Mouse (Mus musculus) liver, embryonic 14.5 days (tissue): Measurements from ENCODE around the gene Nim1k. TPM values are rescaled to one million over a fixed set of nuclear protein-coding genes. Genes with fewer than 3 reads are reported as not detected.
"Not testable (repeated sequence)": the region's sequence is repeated elsewhere in the genome, so short reads cannot be mapped to it uniquely, and the experiment has no call there.

Experiments
- ATAC-seq: fragments of 200-750 bp; cut with Nextera tagmentation; 2 replicates; pipeline ENCODE4 v1.8.0; 2017; ENCODE audit warnings: moderate number of reproducible peaks, mild to moderate bottlenecking, moderate library complexity; ENCODE audit not compliant: insufficient read depth
- DNase-seq, 3 experiments: peaks; one replicate each; pipeline ENCODE4 v3.0.0-alpha.2; 2012 to 2013; ENCODE audit warnings: low read depth in 3 of 3, low spot score in 3 of 3
- H3K27ac ChIP-seq: fragments of 300-500 bp; sonication (generic); 2 replicates; pipeline ENCODE4 v1.5.1; 2014; ENCODE audit warnings: moderate library complexity, mild to moderate bottlenecking, control low read depth, inconsistent platforms
- H3K27me3 ChIP-seq: fragments of 300-500 bp; sonication (generic); 2 replicates; pipeline ENCODE4 v1.6.1; 2014; ENCODE audit warnings: mild to moderate bottlenecking, low read length, moderate library complexity; ENCODE audit not compliant: control insufficient read depth, insufficient read depth
- H3K36me3 ChIP-seq: fragments of 300-500 bp; sonication (generic); replicated peaks from 2 replicates; pipeline ENCODE4 v1.6.1; 2014; ENCODE audit warnings: low read depth; ENCODE audit not compliant: control insufficient read depth, insufficient read depth
- H3K4me1 ChIP-seq, 2 experiments: fragments of 200-500 bp in 1 of 2; fragments of 300-500 bp in 1 of 2; sonication (generic) in 1 of 2; replicated peaks; 2 replicates each; pipeline ENCODE4 v1.6.1; 2012 to 2014; ENCODE audit warnings: antibody characterized with exemption in 1 of 2, inconsistent platforms in 1 of 2, low read length in 1 of 2; ENCODE audit not compliant: control insufficient read depth in 2 of 2, insufficient read depth in 2 of 2
- H3K4me2 ChIP-seq: fragments of 300-500 bp; sonication (generic); 2 replicates; pipeline ENCODE4 v1.6.1; 2014; ENCODE audit warnings: low read depth, mild to moderate bottlenecking, control low read depth, moderate library complexity
- H3K4me3 ChIP-seq, 2 experiments: fragments of 200-500 bp in 1 of 2; fragments of 300-500 bp in 1 of 2; sonication (generic) in 1 of 2; 2 replicates each; pipeline ENCODE4 v1.5.1; 2012 to 2014; ENCODE audit warnings: low read depth in 2 of 2, low read length in 2 of 2, mild to moderate bottlenecking in 2 of 2, control low read depth in 1 of 2, inconsistent platforms in 1 of 2, moderate library complexity in 1 of 2; ENCODE audit not compliant: insufficient read depth in 1 of 2
- H3K9ac ChIP-seq: fragments of 300-500 bp; sonication (generic); replicated peaks from 2 replicates; pipeline ENCODE4 v1.6.1; 2014; ENCODE audit warnings: mild to moderate bottlenecking, control low read depth, moderate library complexity
- H3K9me3 ChIP-seq: fragments of 300-500 bp; sonication (generic); 2 replicates; pipeline ENCODE4 v1.6.1; 2016; ENCODE audit warnings: low read length, mixed read lengths; ENCODE audit not compliant: control insufficient read depth
- CTCF ChIP-seq: IDR thresholded peaks from 2 replicates; pipeline ENCODE4 v1.5.1; 2016; ENCODE audit warnings: antibody characterized with exemption, low read depth, control low read depth
- EP300 ChIP-seq: IDR thresholded peaks from 2 replicates; pipeline ENCODE4 v1.6.1; 2016; ENCODE audit warnings: antibody characterized with exemption, low read depth
- WGBS: fragments of 180-500 bp; shearing (Covaris S2); extraction: QIAGEN DNeasy Blood & Tissue Kit; methylation state at CpG from one replicate; pipeline ENCODE4 v1.1.7; 2014; ENCODE audit not compliant: insufficient replicate concordance; 5-methylcytosine and 5-hydroxymethylcytosine counted together
- polyA plus RNA-seq, 2 experiments: library from polyadenylated mRNA; depleted of rRNA in 1 of 2; stranded (reverse) in 1 of 2; unstranded in 1 of 2; fragments of >200 nt; fragmentation: Nextera tagmentation in 1 of 2; extraction: Ambion mirVana in 1 of 2; gene quantifications; 2 replicates each; pipeline versions ENCODE4 v1.2.1 to v1.2.3; 2012 to 2014

Nim1k gene
- polyA plus RNA-seq, 2 experiments: 0.02 to 0.13 TPM

DNA sequence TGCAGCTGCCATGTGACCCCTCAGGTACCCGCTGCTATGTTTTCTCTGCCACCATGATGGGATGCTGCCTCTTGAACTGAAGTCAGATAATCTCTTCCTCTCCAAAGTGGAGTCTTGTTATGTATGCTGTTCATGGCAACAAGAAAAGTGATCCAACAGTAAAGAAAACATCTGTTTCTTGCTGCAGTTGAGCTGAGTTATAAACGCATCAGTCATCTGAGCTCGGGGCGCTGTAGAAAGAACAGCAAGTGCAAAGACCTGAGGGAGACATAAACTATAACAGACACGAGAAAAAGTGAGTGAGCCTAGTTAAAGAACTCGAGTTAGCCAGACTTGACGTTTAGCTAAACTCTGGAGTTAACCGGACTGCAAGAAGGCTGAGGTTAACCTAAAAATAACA lies 76.9 kb downstream of the Nim1k start:
- H3K9ac ChIP-seq: no peak overlapping the region
- WGBS: 67% methylated on average over 8 of the region's 8 CpGs

DNA sequence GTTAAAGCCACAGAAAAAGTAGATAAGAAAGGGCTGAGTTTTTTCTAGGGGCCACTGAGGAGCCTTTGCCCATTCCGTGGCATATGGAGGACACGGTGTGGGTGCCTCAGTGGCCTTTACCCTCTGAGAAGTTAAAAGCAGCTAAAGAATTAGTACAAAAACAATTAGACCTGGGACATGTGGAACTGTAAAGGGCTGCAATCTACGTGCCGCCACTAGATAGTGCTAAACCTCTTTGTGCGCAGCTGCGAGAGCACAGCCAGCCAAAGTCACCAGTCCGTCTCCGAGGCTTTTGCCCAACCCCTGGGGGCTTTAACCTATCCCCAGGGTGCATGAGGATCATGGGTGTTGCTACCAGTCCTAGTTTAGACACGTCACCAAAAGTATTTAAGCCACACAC lies 94.3 kb downstream of the Nim1k start:
- not testable (repeated sequence) for H3K4me3 ChIP-seq, ATAC-seq, H3K27ac ChIP-seq, H3K4me1 ChIP-seq, H3K4me2 ChIP-seq, DNase-seq, H3K9me3 ChIP-seq, H3K36me3 ChIP-seq, H3K27me3 ChIP-seq, H3K9ac ChIP-seq
- WGBS: 49% methylated on average over 4 of the region's 9 CpGs

More for the DNA sequence above, 76.9 kb downstream of the Nim1k start:
- H3K36me3 ChIP-seq: no peaks in the 10 kb centered on the region
- no peaks in the 10 kb centered on the region for H3K27me3 ChIP-seq
- no peaks in the 10 kb centered on the region for H3K4me1 ChIP-seq
- H3K4me2 ChIP-seq: no peak overlapping the region
- DNase-seq: no peak
- H3K27ac ChIP-seq: no peak overlapping the region
- no peak for ATAC-seq
- TF ChIP-seq CTCF: no peak
- TF ChIP-seq EP300: no peak
- no peak overlapping the region for H3K4me3 ChIP-seq
- H3K9me3 ChIP-seq: no peaks in the 10 kb centered on the region

Other genes starting within 250 kb of the Nim1k start
- 0.01 TPM in 1 of 2 replicates, not detected in the other for gene Ccl28, start 132.1 kb downstream of the Nim1k start, polyA plus RNA-seq (2012; rRNA removed)
- not detected in 2 replicates for gene Ccl28, start 132.1 kb downstream of the Nim1k start, polyA plus RNA-seq (2014; fragmentation: Nextera tagmentation; extraction: Ambion mirVana)
- gene Hmgcs1, start 65.5 kb downstream of the Nim1k start, polyA plus RNA-seq (2012; rRNA removed): 55.0 and 76.5 TPM in 2 replicates
- 110 and 137 TPM in 2 replicates for gene Hmgcs1, start 65.5 kb downstream of the Nim1k start, polyA plus RNA-seq (2014; fragmentation: Nextera tagmentation; extraction: Ambion mirVana)
- gene Zfp131, start 35.0 kb upstream of the Nim1k start, polyA plus RNA-seq (2012; rRNA removed): 5.4 and 9.4 TPM in 2 replicates
- 11.7 and 13.9 TPM in 2 replicates for gene Zfp131, start 35.0 kb upstream of the Nim1k start, polyA plus RNA-seq (2014; fragmentation: Nextera tagmentation; extraction: Ambion mirVana)
- not detected in 2 replicates for gene AF067063, start 74.3 kb upstream of the Nim1k start, polyA plus RNA-seq (2012; rRNA removed)
- not detected in 2 replicates for gene AF067063, start 74.3 kb upstream of the Nim1k start, polyA plus RNA-seq (2014; fragmentation: Nextera tagmentation; extraction: Ambion mirVana)
- not detected in 2 replicates for gene D13Ertd608e, start 80.1 kb upstream of the Nim1k start, polyA plus RNA-seq (2012; rRNA removed)
- gene D13Ertd608e, start 80.1 kb upstream of the Nim1k start, polyA plus RNA-seq (2014; fragmentation: Nextera tagmentation; extraction: Ambion mirVana): not detected in 2 replicates
- gene Tcstv1, start 138.9 kb upstream of the Nim1k start, polyA plus RNA-seq (2012; rRNA removed): not detected in 2 replicates
- not detected in 2 replicates for gene Tcstv1, start 138.9 kb upstream of the Nim1k start, polyA plus RNA-seq (2014; fragmentation: Nextera tagmentation; extraction: Ambion mirVana)
- gene Gm21761, start 173.4 kb upstream of the Nim1k start, polyA plus RNA-seq (2012; rRNA removed): not detected in 2 replicates
- not detected in 2 replicates for gene Gm21761, start 173.4 kb upstream of the Nim1k start, polyA plus RNA-seq (2014; fragmentation: Nextera tagmentation; extraction: Ambion mirVana)
- gene B020031M17Rik, start 194.9 kb upstream of the Nim1k start, polyA plus RNA-seq (2012; rRNA removed): not detected in 2 replicates
- gene B020031M17Rik, start 194.9 kb upstream of the Nim1k start, polyA plus RNA-seq (2014; fragmentation: Nextera tagmentation; extraction: Ambion mirVana): not detected in 2 replicates